Mouse (Mus musculus): Measurements from ENCODE around the gene Gm48552. TPM values are rescaled to one million over a fixed set of nuclear protein-coding genes. Genes with fewer than 3 reads are reported as not detected.

Gene Gm48552
- polyA plus RNA-seq, 1 experiment from 2014 or later: 1.0 TPM

GRCm38 (mm10) chr10:81392270-81392669 is 3.5 kb downstream of the Gm48552 start:
- no peak overlapping the region for H3K9ac ChIP-seq (ENCODE audit: low read length)
- H3K9me3 ChIP-seq (ENCODE audit: control insufficient read depth, low read length): no peaks in the 10 kb centered on the region
- H3K4me3 ChIP-seq (ENCODE audit: control insufficient read depth in 1 of 2, insufficient read depth in 1 of 2, low read depth in 1 of 2, low read length in 2 of 2): no peak overlapping the region
- WGBS: 75% methylated on average over 6 of the region's 6 CpGs
- peaks cover 30% of the 10 kb centered on the region for H3K36me3 ChIP-seq (ENCODE audit: control insufficient read depth, insufficient read depth, low read length)
- H3K4me1 ChIP-seq (ENCODE audit: control insufficient read depth in 2 of 2, insufficient read depth in 2 of 2, low read length in 2 of 2): peaks cover 10 to 30% of the 10 kb centered on the region in 2 experiments
- H3K27ac ChIP-seq (replicated peaks in 1 of 2; ENCODE audit: control insufficient read depth in 1 of 2, insufficient read depth in 1 of 2, low read depth in 2 of 2, low read length in 2 of 2): no peak overlapping the region
- ATAC-seq (ENCODE audit: insufficient number of reproducible peaks, insufficient read depth, low FRiP score, low read depth): no peak
- H3K27me3 ChIP-seq (ENCODE audit: control insufficient read depth, insufficient read depth, low read length): no peaks in the 10 kb centered on the region
- no peak overlapping the region for H3K4me2 ChIP-seq (ENCODE audit: low read length)

DNA sequence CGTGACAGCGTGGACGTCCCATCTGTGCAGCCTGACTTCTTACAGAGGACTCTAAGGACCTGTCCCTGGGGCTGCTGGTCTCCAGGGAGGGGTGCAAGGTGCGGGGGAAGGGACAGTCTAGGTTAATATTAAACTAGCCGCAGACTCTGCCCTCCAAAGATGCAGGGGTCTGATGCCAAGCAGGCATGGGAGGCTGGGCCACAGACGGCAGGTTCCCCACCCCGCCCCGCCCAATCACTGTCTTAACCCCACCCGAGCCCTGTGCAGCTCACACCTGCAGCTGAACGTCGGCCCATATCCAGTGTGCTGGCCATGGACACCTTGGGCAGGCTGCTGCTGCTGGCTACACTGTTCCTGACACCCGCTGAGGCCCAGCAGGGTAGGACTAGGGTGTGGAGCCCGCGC is 4.0 kb downstream of the Gm48552 start, which contains the start of gene Smim24:
Smim24 (plus strand) TSS at position 271 of the 405 bp plus-strand sequence.
- Histone ChIP-seq H3K4me1 (ENCODE audit: control insufficient read depth in 2 of 2, insufficient read depth in 2 of 2, low read length in 2 of 2) (peaks cover 10 to 30% of the 10 kb centered on the region in 2 experiments), H3K4me2 (ENCODE audit: low read length) (peak within 1 kb of the TSS; percentile 71), H3K27ac (replicated peaks in 1 of 2; ENCODE audit: control insufficient read depth in 1 of 2, insufficient read depth in 1 of 2, low read depth in 2 of 2, low read length in 2 of 2) (peak within 1 kb of the TSS; percentile 21 to 53; a peak in 3 of 4 replicates), H3K36me3 (ENCODE audit: control insufficient read depth, insufficient read depth, low read length) (peaks cover 30% of the 10 kb centered on the region), H3K9me3 (ENCODE audit: control insufficient read depth, low read length) (no peaks in the 10 kb centered on the region), H3K27me3 (ENCODE audit: control insufficient read depth, insufficient read depth, low read length) (no peaks in the 10 kb centered on the region), H3K9ac (ENCODE audit: low read length) (peak within 1 kb of the TSS; percentile 69), H3K4me3 (ENCODE audit: control insufficient read depth in 1 of 2, insufficient read depth in 1 of 2, low read depth in 1 of 2, low read length in 2 of 2) (peak within 1 kb of the TSS; percentile 30 to 31)
- ATAC-seq (ENCODE audit: insufficient number of reproducible peaks, insufficient read depth, low FRiP score, low read depth): no peak
- 60% methylated on average over 14 of the region's 14 CpGs for WGBS

DNA sequence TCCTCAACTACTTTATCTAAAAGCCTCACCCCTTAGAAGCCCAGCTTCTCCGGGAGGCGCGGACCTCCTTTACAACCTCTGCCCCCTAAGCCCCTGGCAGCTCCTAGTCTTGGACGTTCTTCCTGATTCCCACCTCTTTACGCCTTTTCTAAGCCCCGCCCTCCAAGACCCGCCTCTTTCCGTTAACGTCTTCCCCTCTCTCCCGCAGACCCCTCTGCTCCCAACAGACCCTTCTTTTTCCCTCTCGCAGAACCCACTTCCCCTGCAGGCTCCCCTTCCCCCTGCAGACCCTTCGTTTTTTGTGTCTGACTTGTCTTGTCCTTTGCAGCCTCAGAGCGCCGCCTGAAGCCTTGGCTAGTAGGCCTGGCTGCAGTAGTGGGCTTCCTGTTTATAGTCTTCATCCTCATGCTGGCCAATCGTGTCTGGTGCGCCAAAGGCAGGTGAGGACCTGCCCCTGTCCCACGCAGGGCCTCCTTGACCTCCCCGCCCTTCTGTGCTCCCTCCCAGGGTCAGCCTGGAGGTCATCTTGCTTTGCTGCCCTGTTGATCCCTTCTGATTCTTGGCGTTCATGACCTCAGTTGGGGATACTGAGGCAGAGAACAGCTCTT is 4.8 kb downstream of the Gm48552 start:
- WGBS: 8% methylated on average over 19 of the region's 19 CpGs
- no peak for ATAC-seq (ENCODE audit: insufficient number of reproducible peaks, insufficient read depth, low FRiP score, low read depth)

DNA sequence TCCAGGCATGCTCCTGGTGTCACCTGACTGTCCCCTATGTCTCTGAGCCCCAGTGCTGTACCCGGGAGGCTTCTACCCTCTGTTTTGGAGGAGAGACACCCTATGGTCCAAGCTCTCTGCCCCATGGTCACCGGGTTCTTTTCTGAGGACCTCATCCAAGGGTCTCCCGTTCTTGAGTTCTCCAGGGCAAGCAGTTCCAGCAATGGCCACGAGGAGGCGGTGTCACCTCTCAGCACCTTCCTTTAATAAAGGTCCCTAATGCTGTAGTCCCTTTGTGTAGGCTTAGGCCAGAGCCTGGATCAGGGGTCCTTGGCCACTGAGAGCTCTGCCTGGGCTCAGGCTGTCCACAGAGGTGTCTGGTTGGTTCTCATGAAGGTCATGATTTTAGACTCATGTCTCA is 6.3 kb downstream of the Gm48552 start:
- H3K4me2 ChIP-seq (ENCODE audit: low read length): no peak overlapping the region
- no peak overlapping the region for H3K4me3 ChIP-seq (ENCODE audit: control insufficient read depth in 1 of 2, insufficient read depth in 1 of 2, low read depth in 1 of 2, low read length in 2 of 2)
- H3K27ac ChIP-seq (replicated peaks in 1 of 2; ENCODE audit: control insufficient read depth in 1 of 2, insufficient read depth in 1 of 2, low read depth in 2 of 2, low read length in 2 of 2): no peak overlapping the region
- H3K9ac ChIP-seq (ENCODE audit: low read length): no peak overlapping the region
- no peak for ATAC-seq (ENCODE audit: insufficient number of reproducible peaks, insufficient read depth, low FRiP score, low read depth)
- peaks cover 7 to 17% of the 10 kb centered on the region in 2 experiments; a peak in 3 of 4 replicates for H3K4me1 ChIP-seq (ENCODE audit: control insufficient read depth in 2 of 2, insufficient read depth in 2 of 2, low read length in 2 of 2)
- WGBS: 12% methylated on average over 5 of the region's 5 CpGs
- peaks cover 36% of the 10 kb centered on the region for H3K36me3 ChIP-seq (ENCODE audit: control insufficient read depth, insufficient read depth, low read length)
- no peaks in the 10 kb centered on the region for H3K27me3 ChIP-seq (ENCODE audit: control insufficient read depth, insufficient read depth, low read length)
- no peaks in the 10 kb centered on the region for H3K9me3 ChIP-seq (ENCODE audit: control insufficient read depth, low read length)

More for the DNA sequence above, 4.8 kb downstream of the Gm48552 start:
- no peaks in the 10 kb centered on the region for H3K9me3 ChIP-seq (ENCODE audit: control insufficient read depth, low read length)
- no peaks in the 10 kb centered on the region for H3K27me3 ChIP-seq (ENCODE audit: control insufficient read depth, insufficient read depth, low read length)
- H3K9ac ChIP-seq (ENCODE audit: low read length): peak overlapping the region; percentile 69
- peak overlapping the region; percentile 71 for H3K4me2 ChIP-seq (ENCODE audit: low read length)
- peaks cover 10 to 30% of the 10 kb centered on the region in 2 experiments for H3K4me1 ChIP-seq (ENCODE audit: control insufficient read depth in 2 of 2, insufficient read depth in 2 of 2, low read length in 2 of 2)
- peak overlapping the region; percentile 30 to 31 for H3K4me3 ChIP-seq (ENCODE audit: control insufficient read depth in 1 of 2, insufficient read depth in 1 of 2, low read depth in 1 of 2, low read length in 2 of 2)
- peak overlapping the region; percentile 21 to 53; a peak in 3 of 4 replicates for H3K27ac ChIP-seq (replicated peaks in 1 of 2; ENCODE audit: control insufficient read depth in 1 of 2, insufficient read depth in 1 of 2, low read depth in 2 of 2, low read length in 2 of 2)
- peaks cover 29% of the 10 kb centered on the region for H3K36me3 ChIP-seq (ENCODE audit: control insufficient read depth, insufficient read depth, low read length)

DNA sequence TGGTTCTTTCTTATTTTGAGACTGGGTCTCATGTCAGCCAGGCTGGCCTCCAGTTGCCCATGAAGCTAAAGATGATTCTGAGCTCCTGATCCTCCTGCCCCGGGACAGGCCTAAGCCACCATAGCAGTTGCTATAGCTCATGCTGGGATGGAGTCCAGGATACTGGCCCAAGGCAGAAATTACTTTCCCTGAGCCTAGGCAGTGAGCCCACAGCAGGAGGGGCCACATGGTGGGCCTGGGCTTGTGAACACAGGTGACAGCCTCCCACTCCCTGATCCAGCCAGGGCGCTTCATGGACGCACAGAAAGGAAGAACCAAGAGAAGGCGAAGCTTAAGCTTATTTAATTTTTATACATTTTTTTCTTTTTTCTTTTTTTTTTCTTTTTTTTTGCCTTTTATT is 7.1 kb downstream of the Gm48552 start:
- Histone ChIP-seq H3K27me3 (ENCODE audit: control insufficient read depth, insufficient read depth, low read length) (no peaks in the 10 kb centered on the region), H3K4me2 (ENCODE audit: low read length) (no peak overlapping the region), H3K27ac (replicated peaks in 1 of 2; ENCODE audit: control insufficient read depth in 1 of 2, insufficient read depth in 1 of 2, low read depth in 2 of 2, low read length in 2 of 2) (no peak overlapping the region), H3K4me3 (ENCODE audit: control insufficient read depth in 1 of 2, insufficient read depth in 1 of 2, low read depth in 1 of 2, low read length in 2 of 2) (no peak overlapping the region), H3K9ac (ENCODE audit: low read length) (no peak overlapping the region), H3K9me3 (ENCODE audit: control insufficient read depth, low read length) (no peaks in the 10 kb centered on the region), H3K4me1 (ENCODE audit: control insufficient read depth in 2 of 2, insufficient read depth in 2 of 2, low read length in 2 of 2) (peaks cover 8 to 18% of the 10 kb centered on the region in 2 experiments; a peak in 3 of 4 replicates), H3K36me3 (ENCODE audit: control insufficient read depth, insufficient read depth, low read length) (peaks cover 43% of the 10 kb centered on the region)
- WGBS: 89% methylated on average over 4 of the region's 4 CpGs
- no peak for ATAC-seq (ENCODE audit: insufficient number of reproducible peaks, insufficient read depth, low FRiP score, low read depth)

DNA sequence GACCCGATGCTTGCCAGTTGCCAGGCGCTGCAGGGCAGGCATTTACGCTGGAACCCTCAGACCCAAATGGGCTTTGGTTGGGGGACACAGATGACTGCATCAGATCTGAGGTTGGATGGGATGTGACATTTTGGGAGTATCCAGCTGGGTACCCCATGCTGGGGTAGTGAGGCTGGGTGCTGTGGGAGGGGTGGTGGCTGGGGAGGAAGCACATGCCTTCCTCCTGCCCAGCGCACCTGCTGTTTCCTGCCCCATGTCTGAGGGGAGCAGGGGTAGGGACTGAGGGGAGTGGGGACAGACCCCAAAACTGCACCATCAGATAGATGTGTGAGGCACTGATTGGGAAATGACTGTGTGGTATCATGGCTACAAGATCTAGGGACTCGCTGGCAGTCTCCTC is 7.9 kb downstream of the Gm48552 start:
- H3K27ac ChIP-seq (replicated peaks in 1 of 2; ENCODE audit: control insufficient read depth in 1 of 2, insufficient read depth in 1 of 2, low read depth in 2 of 2, low read length in 2 of 2): no peak overlapping the region
- H3K4me2 ChIP-seq (ENCODE audit: low read length): no peak overlapping the region
- ATAC-seq (ENCODE audit: insufficient number of reproducible peaks, insufficient read depth, low FRiP score, low read depth): no peak
- no peaks in the 10 kb centered on the region for H3K9me3 ChIP-seq (ENCODE audit: control insufficient read depth, low read length)
- H3K27me3 ChIP-seq (ENCODE audit: control insufficient read depth, insufficient read depth, low read length): no peaks in the 10 kb centered on the region
- H3K36me3 ChIP-seq (ENCODE audit: control insufficient read depth, insufficient read depth, low read length): peaks cover 47% of the 10 kb centered on the region
- 79% methylated on average over 5 of the region's 5 CpGs for WGBS
- H3K9ac ChIP-seq (ENCODE audit: low read length): no peak overlapping the region
- H3K4me3 ChIP-seq (ENCODE audit: control insufficient read depth in 1 of 2, insufficient read depth in 1 of 2, low read depth in 1 of 2, low read length in 2 of 2): no peak overlapping the region
- peaks cover 16 to 27% of the 10 kb centered on the region in 2 experiments for H3K4me1 ChIP-seq (ENCODE audit: control insufficient read depth in 2 of 2, insufficient read depth in 2 of 2, low read length in 2 of 2)

DNA sequence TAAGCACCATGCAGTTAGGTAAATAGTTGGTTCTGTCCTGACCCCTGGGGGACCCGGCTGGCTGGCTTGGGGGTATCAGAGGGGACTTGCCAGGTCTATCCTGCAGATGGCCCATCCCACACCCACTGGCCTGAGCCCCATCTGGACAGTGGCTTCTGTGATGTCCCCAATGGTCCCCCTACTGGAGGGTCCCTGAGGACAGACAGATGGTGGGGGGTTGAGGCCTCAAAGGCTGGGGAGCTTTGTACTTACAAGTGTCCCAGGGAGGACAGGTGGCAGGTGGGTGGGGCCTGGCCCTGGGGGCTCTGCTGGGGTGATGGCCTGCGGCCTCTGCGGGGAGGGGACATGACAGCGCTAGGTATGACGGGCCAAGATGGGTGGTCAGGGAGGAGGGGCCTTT is 10.5 kb downstream of the Gm48552 start:
- no peak overlapping the region for H3K4me3 ChIP-seq (ENCODE audit: control insufficient read depth in 1 of 2, insufficient read depth in 1 of 2, low read depth in 1 of 2, low read length in 2 of 2)
- no peaks in the 10 kb centered on the region for H3K27me3 ChIP-seq (ENCODE audit: control insufficient read depth, insufficient read depth, low read length)
- WGBS: 77% methylated on average over 5 of the region's 5 CpGs
- H3K9me3 ChIP-seq (ENCODE audit: control insufficient read depth, low read length): no peaks in the 10 kb centered on the region
- ATAC-seq (ENCODE audit: insufficient number of reproducible peaks, insufficient read depth, low FRiP score, low read depth): no peak
- peaks cover 19 to 32% of the 10 kb centered on the region in 2 experiments for H3K4me1 ChIP-seq (ENCODE audit: control insufficient read depth in 2 of 2, insufficient read depth in 2 of 2, low read length in 2 of 2)
- H3K27ac ChIP-seq (replicated peaks in 1 of 2; ENCODE audit: control insufficient read depth in 1 of 2, insufficient read depth in 1 of 2, low read depth in 2 of 2, low read length in 2 of 2): no peak overlapping the region
- peaks cover 65% of the 10 kb centered on the region for H3K36me3 ChIP-seq (ENCODE audit: control insufficient read depth, insufficient read depth, low read length)
- H3K9ac ChIP-seq (ENCODE audit: low read length): no peak overlapping the region
- H3K4me2 ChIP-seq (ENCODE audit: low read length): no peak overlapping the region
